Mouse (Mus musculus): ENCODE data around the gene Gramd2.

DNA sequence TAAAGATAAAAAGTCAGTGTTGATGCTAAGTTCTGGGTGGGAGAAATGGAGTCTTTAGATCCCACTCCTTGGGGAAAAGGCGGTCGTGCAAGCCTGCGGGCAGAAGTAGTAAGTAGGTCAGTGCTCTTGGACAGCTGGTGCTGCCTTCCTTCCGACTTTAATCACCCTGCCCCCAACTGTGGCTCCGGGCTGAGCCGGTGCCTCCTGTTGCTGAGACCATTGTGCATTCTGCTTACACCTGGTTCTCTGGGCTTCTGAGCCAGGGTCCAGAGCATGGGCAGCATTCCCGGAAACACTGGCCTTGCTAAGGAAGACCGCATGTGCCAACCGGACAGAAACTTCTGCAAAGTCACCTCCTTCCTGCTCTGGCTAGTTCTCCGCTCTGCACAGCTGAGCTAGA is 19.5 kb upstream of the Gramd2 start:
- TF ChIP-seq CTCF (IDR thresholded peaks at IDR 0.05; ENCODE audit: low read depth, low read length) (no peak), EP300 (IDR thresholded peaks at IDR 0.05; ENCODE audit: insufficient read depth, low read depth, low read length) (no peak)
